Mouse (Mus musculus) heart, adult 2 months (tissue): Measurements from ENCODE around the gene Gng8.

ENCODE experiments used
- CTCF ChIP-seq: fragments of 200-600 bp; IDR thresholded peaks from 2 replicates; pipeline ENCODE4 v1.8.1; 2022; ENCODE audit warnings: antibody characterized with exemption, mild to moderate bottlenecking, moderate library complexity
- EP300 ChIP-seq: fragments of 200-500 bp; IDR thresholded peaks from 2 replicates; pipeline ENCODE4 v1.6.1; 2011; ENCODE audit warnings: low read depth, low read length, control low read depth; ENCODE audit not compliant: insufficient read depth
- POLR2A ChIP-seq: fragments of 200-500 bp; IDR thresholded peaks from 2 replicates; pipeline ENCODE4 v1.6.1; 2011; ENCODE audit warnings: mild to moderate bottlenecking, low read depth, low read length, control low read depth; ENCODE audit not compliant: insufficient read depth

GRCm38 (mm10) chr7:16913806-16914452 is 22.3 kb downstream of the Gng8 start:
- peak; percentile 99 for TF ChIP-seq CTCF
- peak; percentile 78; the same call in 1 of the 2 replicates for TF ChIP-seq EP300
- no peak for TF ChIP-seq POLR2A
